Comparison of ENCODE assay signal across 7 mouse cellular contexts in genomic region chr3:93015460-93016104, GRCm38 (mm10). TPM values are rescaled to one million over a fixed set of nuclear protein-coding genes. Genes with fewer than 3 reads are reported as not detected.
A peak's percentile ranks its signal among the peaks of the same experiment; 100 is the strongest.
DNase-seq lines count a peak whose midpoint lies in the region; ATAC-seq and TF ChIP-seq lines count a peak whose summit lies in the region.

Crct1 (minus strand) TSS chr3:93015687.

- no peak for TF ChIP-seq EP300 in lung, postnatal 0 days (IDR thresholded peaks at IDR 0.05)
- no peak for TF ChIP-seq EP300 in stomach, postnatal 0 days (optimal IDR thresholded peaks at IDR 0.05)

- ATAC-seq in lung, postnatal 0 days = no peak
- ATAC-seq in forebrain, embryonic 16.5 days = no peak
- no peak for ATAC-seq in liver, embryonic 15.5 days (ENCODE audit: insufficient read depth)
- ATAC-seq in stomach, postnatal 0 days (ENCODE audit: low FRiP score, low TSS enrichment) = no peak

- peak within 1 kb of the TSS; percentile 67 for H3K4me2 ChIP-seq in lung, postnatal 0 days (replicated peaks; ENCODE audit: low read depth, low read length)
- H3K4me2 ChIP-seq in forebrain, embryonic 16.5 days (ENCODE audit: low read length) = peak within 1 kb of the TSS; percentile 56
- H3K4me2 ChIP-seq in liver, embryonic 15.5 days = peak within 1 kb of the TSS; percentile 53
- H3K4me2 ChIP-seq in stomach, postnatal 0 days (replicated peaks; ENCODE audit: low read depth) = peak within 1 kb of the TSS; percentile 83

- H3K4me1 ChIP-seq in lung, postnatal 0 days (ENCODE audit: insufficient read depth, low read depth, low read length) = no peaks in the 10 kb centered on the region
- H3K4me1 ChIP-seq in forebrain, embryonic 16.5 days (replicated peaks; ENCODE audit: control insufficient read depth, insufficient read depth, low read length) = no peaks in the 10 kb centered on the region
- H3K4me1 ChIP-seq in liver, embryonic 15.5 days (replicated peaks) = no peaks in the 10 kb centered on the region
- no peaks in the 10 kb centered on the region for H3K4me1 ChIP-seq in stomach, postnatal 0 days (replicated peaks; ENCODE audit: control insufficient read depth, insufficient read depth)

- H3K27ac ChIP-seq in lung, postnatal 0 days (ENCODE audit: low read length) = no peak within 1 kb of the TSS
- no peak within 1 kb of the TSS for H3K27ac ChIP-seq in forebrain, embryonic 16.5 days (ENCODE audit: low read length)
- H3K27ac ChIP-seq in liver, embryonic 15.5 days (replicated peaks) = no peak within 1 kb of the TSS
- H3K27ac ChIP-seq in stomach, postnatal 0 days (replicated peaks) = no peak within 1 kb of the TSS; the same call in none of the 2 replicates

- no peaks in the 10 kb centered on the region for H3K9me3 ChIP-seq in lung, postnatal 0 days (ENCODE audit: low read length)
- no peaks in the 10 kb centered on the region for H3K9me3 ChIP-seq in forebrain, embryonic 16.5 days (ENCODE audit: control insufficient read depth, low read length)
- H3K9me3 ChIP-seq in liver, embryonic 15.5 days (replicated peaks) = no peaks in the 10 kb centered on the region
- no peaks in the 10 kb centered on the region for H3K9me3 ChIP-seq in stomach, postnatal 0 days (ENCODE audit: control insufficient read depth, low read length)

- no peak for DNase-seq in lung, postnatal 0 days (ENCODE audit: low spot score)
- DNase-seq in lung, postnatal 14 days = no peak
- DNase-seq in stomach, postnatal 0 days (ENCODE audit: low spot score) = no peak
- DNase-seq in thymus, postnatal 10 days (ENCODE audit: low spot score in 2 of 2) = no peak
- no peak for DNase-seq in gastrocnemius, postnatal 4 days (ENCODE audit: low spot score in 2 of 2)

- TF ChIP-seq CTCF in lung, postnatal 0 days (IDR thresholded peaks at IDR 0.05) = no peak
- no peak for TF ChIP-seq CTCF in stomach, postnatal 0 days (IDR thresholded peaks at IDR 0.05; ENCODE audit: low read depth)

- 19% methylated on average over 4 of the region's 4 CpGs for WGBS in lung, postnatal 0 days
- 57% methylated on average over 4 of the region's 4 CpGs for WGBS in forebrain, embryonic 16.5 days
- WGBS in liver, embryonic 15.5 days (ENCODE audit: insufficient replicate concordance) = 31% methylated on average over 4 of the region's 4 CpGs
- 23% methylated on average over 4 of the region's 4 CpGs for WGBS in stomach, postnatal 0 days

- peak within 1 kb of the TSS; percentile 31 for H3K4me3 ChIP-seq in lung, postnatal 0 days (ENCODE audit: low read depth, low read length)
- H3K4me3 ChIP-seq in forebrain, embryonic 16.5 days (replicated peaks; ENCODE audit: low read length) = peak within 1 kb of the TSS; percentile 45
- peak within 1 kb of the TSS; percentile 34 for H3K4me3 ChIP-seq in liver, embryonic 15.5 days (replicated peaks)
- peak within 1 kb of the TSS; percentile 50 for H3K4me3 ChIP-seq in stomach, postnatal 0 days (ENCODE audit: low read depth, low read length)

- no peaks in the 10 kb centered on the region for H3K27me3 ChIP-seq in lung, postnatal 0 days (replicated peaks; ENCODE audit: insufficient read depth, low read length)
- H3K27me3 ChIP-seq in forebrain, embryonic 16.5 days (replicated peaks; ENCODE audit: control insufficient read depth, insufficient read depth, low read length) = no peaks in the 10 kb centered on the region
- H3K27me3 ChIP-seq in liver, embryonic 15.5 days = peaks cover 18% of the 10 kb centered on the region
- H3K27me3 ChIP-seq in stomach, postnatal 0 days (ENCODE audit: control insufficient read depth, insufficient read depth, low read length) = no peaks in the 10 kb centered on the region

- no peak within 1 kb of the TSS; the same call in 1 of the 2 replicates for H3K9ac ChIP-seq in lung, postnatal 0 days (replicated peaks; ENCODE audit: low read depth)
- H3K9ac ChIP-seq in forebrain, embryonic 16.5 days (replicated peaks; ENCODE audit: low read depth, low read length) = peak within 1 kb of the TSS; percentile 49
- no peak within 1 kb of the TSS for H3K9ac ChIP-seq in liver, embryonic 15.5 days
- H3K9ac ChIP-seq in stomach, postnatal 0 days (ENCODE audit: low read length) = peak within 1 kb of the TSS; percentile 53

- H3K36me3 ChIP-seq in lung, postnatal 0 days (ENCODE audit: insufficient read depth, low read length) = no peaks in the 10 kb centered on the region
- no peaks in the 10 kb centered on the region for H3K36me3 ChIP-seq in forebrain, embryonic 16.5 days (ENCODE audit: control insufficient read depth, insufficient read depth)
- H3K36me3 ChIP-seq in liver, embryonic 15.5 days (replicated peaks) = no peaks in the 10 kb centered on the region
- no peaks in the 10 kb centered on the region for H3K36me3 ChIP-seq in stomach, postnatal 0 days (ENCODE audit: control insufficient read depth, insufficient read depth, low read length)

RNA-seq across cellular contexts. Expression of gene Crct1, which starts in this region (rescaled TPM):
- not detected in 2 replicates for polyA plus RNA-seq in lung, postnatal 0 days (2015; fragmentation: Nextera tagmentation; extraction: Ambion mirVana)
- not detected in 2 replicates for polyA plus RNA-seq in forebrain, embryonic 16.5 days (2015; fragmentation: Nextera tagmentation; extraction: Ambion mirVana)
- not detected in 2 replicates for polyA plus RNA-seq in liver, embryonic 15.5 days (2015; fragmentation: Nextera tagmentation; extraction: Ambion mirVana)
- 1,801 and 2,041 TPM in 2 replicates for polyA plus RNA-seq in stomach, postnatal 0 days (2015; fragmentation: Nextera tagmentation; extraction: Ambion mirVana)
- under 1 TPM in 1 of 2 experiments, not detected in 1; 0.52 TPM for total RNA-seq in gastrocnemius, postnatal 4 days (2021)

Comparison
In these comparisons a context has a peak if more than half of its experiments do, and no peak if none do; other contexts are left out.
1. RNA of gene Crct1 (polyA plus RNA-seq): 1,801 to 2,041 TPM in stomach, postnatal 0 days; not detected in forebrain, embryonic 16.5 days, not detected in lung, postnatal 0 days and not detected in liver, embryonic 15.5 days; every median in the first group is over 1,000 times any median in the second.
2. H3K9ac ChIP-seq: peak in forebrain, embryonic 16.5 days (single experiment) and stomach, postnatal 0 days (single experiment); none in lung, postnatal 0 days (single experiment) and liver, embryonic 15.5 days (single experiment).
3. Peak in every context shown above with its lines, with median percentiles within 50 percentile points of each other: H3K4me2 ChIP-seq and H3K4me3 ChIP-seq.